Mouse (Mus musculus): Measurements from ENCODE around the gene Cyp2d26.

DNA sequence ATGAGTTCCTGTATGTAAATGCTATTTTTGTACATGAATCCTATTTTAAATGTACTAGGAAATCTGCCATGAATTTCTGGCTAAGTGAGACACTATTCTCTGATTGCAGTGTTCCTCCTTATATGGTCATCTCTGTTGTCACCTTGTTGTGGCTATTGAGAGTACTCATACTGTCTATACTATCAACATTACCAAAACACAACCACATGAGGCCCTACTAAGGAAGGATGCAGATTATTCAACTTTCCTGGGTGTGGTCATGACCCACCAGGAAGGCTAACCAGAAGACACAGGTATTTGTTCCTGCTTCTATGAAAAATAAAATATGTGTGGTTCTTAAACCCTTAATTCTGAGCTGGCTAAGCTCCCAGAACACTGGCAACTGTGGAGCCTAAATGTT is 31.8 kb upstream of the Cyp2d26 start:
- no peak for TF ChIP-seq CTCF (IDR thresholded peaks at IDR 0.05; ENCODE audit: low read depth)
- no peak for TF ChIP-seq EP300 (IDR thresholded peaks at IDR 0.05; ENCODE audit: low read depth)

Measured in heart, postnatal 0 days (tissue).